Mouse (Mus musculus): ENCODE data around the gene Sftpa1. TPM values are rescaled to one million over a fixed set of nuclear protein-coding genes. Genes with fewer than 3 reads are reported as not detected.

Sftpa1 gene
- not detected in 2 replicates for polyA plus RNA-seq (2014; fragmentation: Nextera tagmentation; extraction: Ambion mirVana)

DNA sequence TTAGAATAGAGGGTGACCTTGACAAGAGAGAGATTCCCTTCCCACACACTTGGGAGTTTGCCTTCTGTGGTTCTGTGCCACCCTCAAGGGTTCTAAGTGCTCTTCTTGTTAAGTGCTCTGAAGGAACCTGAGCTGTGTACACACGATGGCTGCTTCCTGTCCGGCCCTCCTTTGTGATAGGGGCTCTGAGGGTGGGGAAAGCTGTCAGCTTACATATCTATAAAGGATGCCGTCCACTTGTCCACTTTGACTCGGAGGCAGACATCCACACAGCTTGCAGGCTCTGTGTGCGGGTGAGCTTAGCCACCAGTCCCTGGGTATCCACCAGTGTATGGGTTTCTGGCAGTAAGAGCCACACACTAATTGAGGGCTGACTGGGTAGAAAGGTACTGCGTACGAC is at the start of gene Sftpa1:
Gene Sftpa1 (plus strand): TSS at position 243 of the 400 bp plus-strand sequence.
- Histone ChIP-seq H3K9me3 (ENCODE audit: control insufficient read depth, low read length) (no peaks in the 10 kb centered on the region), H3K4me1 (ENCODE audit: control insufficient read depth, insufficient read depth, low read length) (no peaks in the 10 kb centered on the region), H3K4me3 (ENCODE audit: low read depth, low read length) (no peak within 1 kb of the TSS), H3K27ac (ENCODE audit: low read depth, low read length) (no peak within 1 kb of the TSS), H3K4me2 (ENCODE audit: low read depth, low read length) (no peak within 1 kb of the TSS), H3K36me3 (ENCODE audit: control insufficient read depth, insufficient read depth, low read length) (no peaks in the 10 kb centered on the region), H3K9ac (replicated peaks; ENCODE audit: low read depth, low read length) (no peak within 1 kb of the TSS), H3K27me3 (ENCODE audit: control insufficient read depth, insufficient read depth, low read length) (no peaks in the 10 kb centered on the region)
- ATAC-seq (ENCODE audit: low read depth), result no peak
- 90% methylated on average over 7 of the region's 7 CpGs for WGBS

DNA sequence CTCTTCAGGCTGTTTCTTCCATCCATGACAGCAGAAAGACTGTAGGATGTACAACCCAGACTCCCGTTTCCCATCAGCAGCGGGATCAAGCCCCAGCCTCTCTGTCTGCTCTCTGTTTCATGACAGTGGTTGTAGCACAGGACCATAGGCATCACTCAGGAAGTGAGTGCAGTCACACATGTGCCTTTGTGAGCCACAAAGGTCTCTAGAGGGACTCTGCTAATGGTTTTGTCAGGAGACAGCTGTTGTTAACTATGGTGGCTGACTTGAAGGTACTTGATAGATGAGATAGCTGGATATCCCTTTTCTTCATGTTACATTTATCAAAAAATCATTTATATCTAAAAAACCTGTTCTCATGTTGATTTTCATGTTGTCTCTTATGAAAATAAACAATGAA is 49.2 kb upstream of the Sftpa1 start:
- Histone ChIP-seq H3K9ac (replicated peaks; ENCODE audit: low read depth, low read length) (no peak overlapping the region), H3K27ac (ENCODE audit: low read depth, low read length) (no peak overlapping the region), H3K4me1 (ENCODE audit: control insufficient read depth, insufficient read depth, low read length) (no peaks in the 10 kb centered on the region), H3K4me3 (ENCODE audit: low read depth, low read length) (no peak overlapping the region), H3K9me3 (ENCODE audit: control insufficient read depth, low read length) (no peaks in the 10 kb centered on the region), H3K36me3 (ENCODE audit: control insufficient read depth, insufficient read depth, low read length) (no peaks in the 10 kb centered on the region), H3K27me3 (ENCODE audit: control insufficient read depth, insufficient read depth, low read length) (no peaks in the 10 kb centered on the region), H3K4me2 (ENCODE audit: low read depth, low read length) (no peak overlapping the region)
- ATAC-seq (ENCODE audit: low read depth), result no peak
- WGBS, result 80% methylated on average over 2 of the region's 2 CpGs

- Histone ChIP-seq H3K36me3 (ENCODE audit: control insufficient read depth, insufficient read depth, low read length) (no peaks in the 10 kb centered on the region), H3K4me1 (ENCODE audit: control insufficient read depth, insufficient read depth, low read length) (no peaks in the 10 kb centered on the region), H3K9ac (replicated peaks; ENCODE audit: low read depth, low read length) (no peak overlapping the region), H3K27ac (ENCODE audit: low read depth, low read length) (no peak overlapping the region), H3K4me3 (ENCODE audit: low read depth, low read length) (no peak overlapping the region), H3K4me2 (ENCODE audit: low read depth, low read length) (no peak overlapping the region), H3K9me3 (ENCODE audit: control insufficient read depth, low read length) (no peaks in the 10 kb centered on the region), H3K27me3 (ENCODE audit: control insufficient read depth, insufficient read depth, low read length) (no peaks in the 10 kb centered on the region)
- whole genome bisulfite sequencing, result 83% methylated on average over 1 of the region's 1 CpGs
- ATAC-seq (ENCODE audit: low read depth), result no peak
Measured at GRCm38 (mm10) chr14:41087509-41087908, 44.1 kb upstream of the Sftpa1 start.

DNA sequence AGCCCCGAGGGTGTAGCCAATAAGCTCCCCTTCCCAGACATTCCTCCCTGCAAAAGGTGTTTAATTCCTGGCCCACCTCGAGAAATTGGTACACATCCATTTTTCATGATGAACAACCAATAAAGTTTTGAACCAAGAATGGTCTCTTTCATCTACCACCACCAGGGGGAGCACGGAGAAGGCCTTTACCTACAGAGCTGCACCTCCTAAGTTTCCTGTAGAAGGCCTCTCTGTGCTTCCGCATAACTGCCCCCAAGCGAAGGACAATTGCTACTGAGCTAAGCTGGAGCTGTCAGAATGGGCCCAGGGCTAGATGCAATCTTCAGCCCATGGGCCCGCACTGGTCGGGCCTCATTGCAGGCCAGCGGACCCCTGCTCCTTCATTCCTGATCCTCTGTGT is 40.8 kb upstream of the Sftpa1 start:
- H3K9me3 ChIP-seq (ENCODE audit: control insufficient read depth, low read length), result no peaks in the 10 kb centered on the region
- H3K4me2 ChIP-seq (ENCODE audit: low read depth, low read length), result no peak overlapping the region
- no peaks in the 10 kb centered on the region for H3K36me3 ChIP-seq (ENCODE audit: control insufficient read depth, insufficient read depth, low read length)
- H3K4me1 ChIP-seq (ENCODE audit: control insufficient read depth, insufficient read depth, low read length), result no peaks in the 10 kb centered on the region
- no peaks in the 10 kb centered on the region for H3K27me3 ChIP-seq (ENCODE audit: control insufficient read depth, insufficient read depth, low read length)
- no peak overlapping the region for H3K4me3 ChIP-seq (ENCODE audit: low read depth, low read length)
- WGBS, result 56% methylated on average over 8 of the region's 8 CpGs
- H3K27ac ChIP-seq (ENCODE audit: low read depth, low read length), result no peak overlapping the region
- no peak overlapping the region for H3K9ac ChIP-seq (replicated peaks; ENCODE audit: low read depth, low read length)
- no peak for ATAC-seq (ENCODE audit: low read depth)

DNA sequence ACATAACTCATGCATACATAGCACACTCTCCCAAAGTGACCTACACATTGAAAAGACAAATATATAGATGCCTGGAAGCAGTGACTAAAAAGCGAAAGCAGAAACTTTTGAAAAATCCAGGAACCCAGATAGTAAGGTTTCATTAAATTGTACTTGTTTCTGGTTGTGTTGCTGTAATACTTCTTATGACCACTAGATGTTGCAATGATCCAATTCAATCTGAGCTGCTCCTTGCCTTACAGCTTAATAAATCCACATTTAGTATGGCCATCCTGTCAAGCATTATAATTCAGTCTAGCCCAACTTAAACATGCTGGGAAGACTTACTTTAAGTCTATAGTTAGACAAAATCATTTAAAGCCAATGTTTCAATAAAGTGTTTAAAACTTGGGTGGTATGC is 37.5 kb upstream of the Sftpa1 start:
- Histone ChIP-seq H3K4me3 (ENCODE audit: low read depth, low read length) (no peak overlapping the region), H3K36me3 (ENCODE audit: control insufficient read depth, insufficient read depth, low read length) (no peaks in the 10 kb centered on the region), H3K27ac (ENCODE audit: low read depth, low read length) (no peak overlapping the region), H3K27me3 (ENCODE audit: control insufficient read depth, insufficient read depth, low read length) (no peaks in the 10 kb centered on the region), H3K4me2 (ENCODE audit: low read depth, low read length) (no peak overlapping the region), H3K4me1 (ENCODE audit: control insufficient read depth, insufficient read depth, low read length) (no peaks in the 10 kb centered on the region), H3K9me3 (ENCODE audit: control insufficient read depth, low read length) (no peaks in the 10 kb centered on the region), H3K9ac (replicated peaks; ENCODE audit: low read depth, low read length) (no peak overlapping the region)
- WGBS, result 64% methylated on average over 1 of the region's 1 CpGs
- ATAC-seq (ENCODE audit: low read depth), result no peak

- no peak overlapping the region for H3K4me2 ChIP-seq (ENCODE audit: low read depth, low read length)
- ATAC-seq (ENCODE audit: low read depth), result no peak
- no peaks in the 10 kb centered on the region for H3K36me3 ChIP-seq (ENCODE audit: control insufficient read depth, insufficient read depth, low read length)
- H3K9ac ChIP-seq (replicated peaks; ENCODE audit: low read depth, low read length), result no peak overlapping the region
- H3K4me3 ChIP-seq (ENCODE audit: low read depth, low read length), result no peak overlapping the region
- no peaks in the 10 kb centered on the region for H3K9me3 ChIP-seq (ENCODE audit: control insufficient read depth, low read length)
- H3K27ac ChIP-seq (ENCODE audit: low read depth, low read length), result no peak overlapping the region
- H3K27me3 ChIP-seq (ENCODE audit: control insufficient read depth, insufficient read depth, low read length), result no peaks in the 10 kb centered on the region
- H3K4me1 ChIP-seq (ENCODE audit: control insufficient read depth, insufficient read depth, low read length), result no peaks in the 10 kb centered on the region
- WGBS, result 93% methylated on average over 3 of the region's 3 CpGs
Measured at GRCm38 (mm10) chr14:41096296-41096860, 35.2 kb upstream of the Sftpa1 start.

- Histone ChIP-seq H3K27ac (ENCODE audit: low read depth, low read length) (no peak overlapping the region), H3K4me2 (ENCODE audit: low read depth, low read length) (no peak overlapping the region), H3K4me1 (ENCODE audit: control insufficient read depth, insufficient read depth, low read length) (no peaks in the 10 kb centered on the region), H3K36me3 (ENCODE audit: control insufficient read depth, insufficient read depth, low read length) (no peaks in the 10 kb centered on the region), H3K4me3 (ENCODE audit: low read depth, low read length) (no peak overlapping the region), H3K27me3 (ENCODE audit: control insufficient read depth, insufficient read depth, low read length) (no peaks in the 10 kb centered on the region), H3K9me3 (ENCODE audit: control insufficient read depth, low read length) (no peaks in the 10 kb centered on the region), H3K9ac (replicated peaks; ENCODE audit: low read depth, low read length) (no peak overlapping the region)
- 79% methylated on average over 1 of the region's 1 CpGs for WGBS
- no peak for ATAC-seq (ENCODE audit: low read depth)
Measured at GRCm38 (mm10) chr14:41098726-41099125, 32.9 kb upstream of the Sftpa1 start.

GRCm38 (mm10) chr14:41100712-41101111 is 30.9 kb upstream of the Sftpa1 start:
- WGBS, result 91% methylated on average over 3 of the region's 3 CpGs
- ATAC-seq (ENCODE audit: low read depth), result no peak
- H3K4me1 ChIP-seq (ENCODE audit: control insufficient read depth, insufficient read depth, low read length), result no peaks in the 10 kb centered on the region

GRCm38 (mm10) chr14:41101242-41101641 is 30.3 kb upstream of the Sftpa1 start:
- Histone ChIP-seq H3K4me1 (ENCODE audit: control insufficient read depth, insufficient read depth, low read length) (no peaks in the 10 kb centered on the region), H3K4me3 (ENCODE audit: low read depth, low read length) (no peak overlapping the region), H3K9me3 (ENCODE audit: control insufficient read depth, low read length) (no peaks in the 10 kb centered on the region), H3K4me2 (ENCODE audit: low read depth, low read length) (no peak overlapping the region), H3K36me3 (ENCODE audit: control insufficient read depth, insufficient read depth, low read length) (no peaks in the 10 kb centered on the region), H3K9ac (replicated peaks; ENCODE audit: low read depth, low read length) (no peak overlapping the region), H3K27ac (ENCODE audit: low read depth, low read length) (no peak overlapping the region), H3K27me3 (ENCODE audit: control insufficient read depth, insufficient read depth, low read length) (no peaks in the 10 kb centered on the region)
- ATAC-seq (ENCODE audit: low read depth), result no peak
- 84% methylated on average over 5 of the region's 5 CpGs for WGBS

More at GRCm38 (mm10) chr14:41100712-41101111, 30.9 kb upstream of the Sftpa1 start:
- no peak overlapping the region for H3K9ac ChIP-seq (replicated peaks; ENCODE audit: low read depth, low read length)
- H3K4me3 ChIP-seq (ENCODE audit: low read depth, low read length), result no peak overlapping the region
- no peak overlapping the region for H3K27ac ChIP-seq (ENCODE audit: low read depth, low read length)
- no peak overlapping the region for H3K4me2 ChIP-seq (ENCODE audit: low read depth, low read length)
- H3K27me3 ChIP-seq (ENCODE audit: control insufficient read depth, insufficient read depth, low read length), result no peaks in the 10 kb centered on the region
- H3K36me3 ChIP-seq (ENCODE audit: control insufficient read depth, insufficient read depth, low read length), result no peaks in the 10 kb centered on the region
- H3K9me3 ChIP-seq (ENCODE audit: control insufficient read depth, low read length), result no peaks in the 10 kb centered on the region
